Mouse (Mus musculus) lung, postnatal 14 days (tissue): ENCODE data around the gene Ogdh.
"Not testable (repeated sequence)": the region's sequence is repeated elsewhere in the genome, so short reads cannot be mapped to it uniquely, and the experiment has no call there.

Experiments
- DNase-seq: peaks from one replicate; pipeline ENCODE4 v3.0.0; 2021

The Ogdh gene

DNA sequence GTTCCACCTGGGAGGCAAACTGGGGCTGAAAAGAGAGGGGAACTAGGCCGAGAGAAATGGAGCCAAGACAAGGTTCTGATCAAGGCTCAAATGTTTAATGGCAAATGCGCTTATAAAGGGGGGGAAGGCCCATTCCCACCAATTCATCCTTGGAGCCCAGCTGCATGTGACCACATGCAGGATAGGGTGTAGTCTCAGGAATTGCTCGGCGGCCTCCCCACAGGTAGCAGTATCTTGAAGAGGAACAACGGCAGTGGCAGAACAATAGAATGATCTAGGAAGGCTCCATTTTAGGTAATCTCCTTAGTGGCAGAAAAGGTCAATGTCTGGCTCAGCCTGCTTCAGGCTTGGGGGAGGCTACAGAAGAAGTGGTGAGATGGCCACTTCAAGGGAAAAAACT is 76.6 kb downstream of the Ogdh start:
- DNase-seq, result not testable (repeated sequence)

DNA sequence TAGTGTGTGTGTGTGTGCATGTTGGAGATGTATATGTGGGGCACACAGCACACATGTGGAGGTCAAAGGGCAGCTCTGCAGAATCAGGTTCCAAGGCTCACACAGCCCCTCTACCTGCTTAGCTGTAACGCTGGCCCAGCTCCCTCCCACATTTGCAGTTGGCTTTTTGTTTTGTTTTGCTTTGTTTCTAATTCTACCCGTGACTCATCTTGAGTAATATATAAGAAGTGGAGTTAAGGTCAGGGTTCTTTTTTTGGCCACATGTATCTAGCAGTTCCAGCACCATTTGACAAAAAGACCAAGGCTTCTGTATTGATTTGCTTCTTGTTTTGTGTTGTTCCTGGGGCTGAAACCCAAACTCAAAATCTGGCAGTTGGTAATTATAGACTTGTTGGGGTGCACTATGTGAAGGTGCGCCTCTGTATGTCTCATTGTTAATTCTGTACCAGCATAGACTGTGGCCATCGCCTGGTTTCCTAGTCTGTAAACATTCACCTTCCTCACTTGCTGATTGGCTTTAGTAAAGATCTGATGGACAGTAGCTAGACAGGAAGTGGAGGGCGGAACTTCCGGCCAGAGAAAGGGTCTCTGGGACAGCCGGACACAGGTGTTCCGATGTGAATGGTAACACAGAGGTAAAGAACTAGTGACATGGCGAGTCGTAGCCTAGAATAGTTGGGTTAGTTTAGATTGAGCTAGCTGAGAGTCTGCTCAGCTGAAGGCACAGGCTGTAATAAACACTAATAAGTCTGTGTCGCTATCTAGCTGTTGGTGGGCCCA is 80.1 kb downstream of the Ogdh start:
- no peak for DNase-seq

DNA sequence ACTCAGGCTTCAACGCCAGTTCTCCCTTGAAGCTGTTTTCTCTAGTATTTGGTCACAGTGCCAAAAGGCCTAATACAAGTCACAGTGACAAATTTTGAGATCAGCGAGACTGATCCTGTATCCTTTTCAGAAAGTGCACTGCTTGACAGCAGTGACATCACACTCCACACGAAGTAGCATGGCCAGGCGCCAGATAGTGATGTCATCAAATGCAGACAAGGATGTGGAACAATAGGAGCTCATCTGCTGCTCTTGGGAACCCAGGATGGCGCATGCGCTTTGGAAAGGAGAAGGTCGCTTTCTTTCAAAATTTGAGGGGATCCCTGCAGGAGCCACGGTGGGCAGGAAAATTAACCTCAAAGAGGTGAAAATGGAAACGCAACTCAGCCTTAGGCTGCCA is 81.4 kb downstream of the Ogdh start:
- no peak for DNase-seq

DNA sequence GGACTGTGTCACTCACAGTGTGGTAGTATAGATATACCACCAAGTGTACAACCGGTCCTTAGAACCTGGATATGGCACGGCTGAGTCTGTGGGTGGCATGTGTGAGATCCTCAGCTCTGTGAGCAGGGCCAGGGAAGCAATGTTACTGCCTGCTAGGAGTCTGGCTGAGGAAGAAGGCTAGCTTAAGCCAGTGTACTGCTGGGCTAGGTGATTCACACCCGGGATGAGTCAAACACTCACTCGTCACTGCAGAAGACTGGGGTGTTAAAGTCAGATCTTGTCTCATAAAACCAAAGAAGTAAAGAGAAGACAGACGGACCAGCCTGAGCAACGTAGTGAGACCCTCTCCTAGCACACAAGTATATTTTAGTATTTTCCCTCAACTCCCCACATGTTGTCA is 89.5 kb downstream of the Ogdh start:
- no peak for DNase-seq

DNA sequence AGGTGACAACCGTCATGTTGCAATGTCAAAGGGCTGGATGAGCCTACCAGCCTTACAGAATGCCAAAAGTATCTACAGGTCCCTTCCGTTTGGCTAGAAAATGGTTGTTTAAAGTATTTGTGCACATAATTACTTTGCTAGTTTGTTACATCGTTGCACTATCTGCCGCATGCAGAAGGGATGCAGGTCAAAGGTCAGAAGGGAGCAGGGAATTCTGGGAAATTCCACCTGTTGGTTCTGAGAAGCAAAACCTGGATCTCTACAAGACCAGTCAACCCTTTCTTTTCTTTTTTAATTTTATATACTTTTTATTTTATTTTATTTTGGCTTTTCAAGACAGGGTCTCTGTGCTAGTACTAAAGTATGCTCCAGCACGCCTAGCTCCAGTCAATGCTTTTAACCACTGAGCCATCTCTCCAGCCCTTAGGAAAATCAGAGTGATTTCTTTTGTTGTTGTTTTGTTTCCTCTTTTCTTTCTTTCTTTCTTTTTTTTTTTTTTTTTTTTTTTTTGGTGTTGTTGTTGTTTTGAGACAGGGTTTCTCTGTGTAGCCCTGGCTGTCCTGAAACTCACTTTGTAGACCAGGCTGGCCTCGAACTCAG is 96.8 kb downstream of the Ogdh start:
- no peak for DNase-seq

DNA sequence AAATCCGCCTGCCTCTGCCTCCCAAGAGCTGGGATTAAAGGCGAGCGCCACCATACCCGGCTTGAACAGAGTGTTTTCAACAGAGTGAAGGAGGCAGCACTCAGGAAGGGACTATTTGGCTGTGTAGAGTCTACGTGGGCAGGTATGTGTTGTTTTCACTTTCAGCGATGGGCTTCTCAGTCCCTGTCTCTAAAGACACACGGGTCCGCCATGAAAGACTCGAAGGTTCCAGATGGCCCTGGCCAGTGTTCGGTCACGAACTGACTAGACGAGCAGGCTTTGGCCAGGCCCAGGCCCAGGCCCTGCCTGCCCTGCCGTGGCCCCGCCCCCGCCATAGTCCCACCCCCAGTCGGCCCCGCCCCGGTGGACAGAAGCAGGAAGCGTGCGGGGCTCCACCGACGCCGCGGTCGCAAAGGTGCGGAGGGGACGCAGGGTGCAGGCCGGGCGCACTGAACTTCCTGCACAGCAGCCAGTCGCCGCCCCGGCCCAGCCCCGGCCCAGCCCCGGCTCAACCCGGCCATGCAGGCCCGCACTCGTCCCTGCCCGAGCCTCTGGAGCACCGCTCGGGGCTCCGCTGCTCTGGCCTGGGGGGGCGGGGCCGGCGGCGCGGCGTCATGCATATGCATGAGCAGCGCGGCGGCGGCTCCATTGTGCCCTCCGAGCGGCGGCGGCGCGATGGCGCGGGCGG is 97.4 kb downstream of the Ogdh start, which contains the start of gene Zmiz2:
TSS of gene Zmiz2 (plus strand) at position 349 of the 688 bp plus-strand sequence.
- DNase-seq, result peak; percentile 95

DNA sequence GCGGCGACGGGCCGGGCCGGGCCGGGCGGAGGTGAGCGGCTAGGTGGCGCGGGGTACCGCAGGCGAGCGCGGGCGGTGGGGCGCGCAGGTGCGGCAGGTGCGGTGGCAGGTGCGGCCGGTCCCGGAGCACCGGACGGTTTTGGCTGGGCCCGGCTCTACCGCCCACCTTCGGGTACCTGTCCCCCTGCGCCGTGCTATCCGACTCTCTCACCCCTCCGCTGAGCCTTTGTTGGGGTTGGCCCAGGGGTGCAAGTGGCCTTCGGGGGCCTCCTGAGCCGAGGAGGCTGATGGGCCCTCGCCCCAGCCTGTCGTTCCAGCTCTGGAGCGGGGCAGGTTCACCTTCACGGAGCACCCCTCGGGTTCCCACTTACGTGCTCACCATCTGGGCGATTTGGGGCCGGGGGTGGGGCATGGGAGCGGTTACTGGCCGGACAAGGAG is 98.1 kb downstream of the Ogdh start:
- DNase-seq, result peak; percentile 13

DNA sequence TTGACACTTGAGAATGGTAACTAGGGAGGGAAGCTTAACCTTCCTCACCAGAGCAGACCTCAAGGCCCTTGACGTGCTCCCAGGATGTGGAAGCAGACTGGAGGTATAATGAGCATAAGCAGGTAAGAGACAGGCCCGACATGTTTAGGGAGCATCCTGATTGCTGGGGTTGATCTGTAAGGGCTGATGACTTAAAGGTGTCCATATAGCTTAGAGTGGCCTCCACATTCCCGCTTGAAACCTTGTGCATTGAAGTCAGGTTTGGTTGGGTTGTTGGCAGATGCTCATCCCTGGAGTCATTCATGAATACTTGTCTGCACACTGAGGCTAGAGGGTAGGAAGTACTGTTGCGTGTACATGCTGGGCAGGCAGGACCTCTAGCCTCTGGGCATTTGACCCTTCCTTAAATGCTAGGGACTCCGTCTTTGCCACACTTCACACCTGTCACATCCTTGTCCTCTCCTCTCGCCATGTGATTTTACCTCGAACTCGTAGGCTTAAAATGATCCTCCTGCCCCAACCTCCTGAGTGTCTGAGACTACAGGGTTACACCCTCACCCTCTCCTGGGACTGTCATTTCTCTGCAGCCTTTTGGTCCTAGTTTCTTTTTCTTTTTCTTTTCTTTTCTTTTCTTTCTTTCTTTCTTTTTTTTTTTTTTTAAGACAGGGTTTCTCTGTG is 99.1 kb downstream of the Ogdh start:
- DNase-seq, result no peak

DNA sequence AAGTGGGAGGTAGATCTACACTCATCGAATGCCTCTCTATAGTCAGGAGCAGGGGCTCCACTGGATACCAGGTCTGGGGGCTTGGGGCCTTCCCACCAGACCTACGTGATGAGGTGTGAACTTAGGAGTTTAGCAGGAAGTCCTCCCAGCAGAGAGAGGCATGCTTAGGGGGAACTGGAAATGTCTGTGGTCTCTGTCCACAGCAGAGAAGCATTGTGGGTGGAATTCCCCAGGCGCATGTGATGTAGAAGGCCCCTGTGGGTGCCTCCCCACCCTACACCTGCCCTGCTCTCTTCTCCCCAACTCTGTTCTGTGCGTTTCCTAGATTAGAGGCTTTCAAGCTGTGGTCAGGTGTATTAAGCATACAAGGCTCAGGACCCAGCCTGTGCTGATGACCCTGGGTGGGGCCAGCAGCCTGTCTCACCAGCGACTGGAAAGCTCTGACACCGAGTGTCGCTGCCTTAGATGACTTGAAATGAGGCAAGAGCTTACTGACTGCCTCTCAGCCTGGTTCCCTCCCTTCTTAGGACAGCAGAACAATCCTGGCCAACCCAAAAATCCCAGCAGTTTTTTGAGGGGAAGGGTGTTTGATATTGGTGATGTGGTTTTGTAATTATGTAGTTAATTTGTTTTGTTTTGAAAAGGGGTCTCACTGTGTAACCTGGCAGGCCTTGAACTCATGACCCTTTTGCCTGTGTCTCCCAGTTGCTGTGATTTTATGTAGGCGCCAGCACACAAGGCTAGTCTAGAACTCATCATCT is 100.3 kb downstream of the Ogdh start:
- DNase-seq, result no peak

DNA sequence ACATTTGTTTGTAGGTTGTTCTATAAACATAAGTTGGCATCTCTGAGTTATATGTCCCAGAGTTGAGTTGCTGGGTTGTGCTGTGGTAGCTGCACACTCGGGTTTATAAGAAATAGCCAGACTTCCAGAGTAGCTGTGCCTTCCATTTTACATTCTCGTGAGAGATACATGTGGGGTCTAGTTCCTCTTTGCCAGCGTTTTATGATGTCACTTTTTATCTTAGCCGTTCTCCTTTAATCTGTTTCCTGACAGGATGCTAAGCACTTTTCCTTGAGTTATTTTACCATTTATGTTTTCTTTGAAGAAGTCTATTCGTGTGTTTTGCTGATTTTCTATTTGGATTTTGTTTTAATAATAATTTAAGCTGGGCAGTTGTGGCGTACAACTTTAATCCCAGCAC is 101.4 kb downstream of the Ogdh start:
- no peak for DNase-seq

DNA sequence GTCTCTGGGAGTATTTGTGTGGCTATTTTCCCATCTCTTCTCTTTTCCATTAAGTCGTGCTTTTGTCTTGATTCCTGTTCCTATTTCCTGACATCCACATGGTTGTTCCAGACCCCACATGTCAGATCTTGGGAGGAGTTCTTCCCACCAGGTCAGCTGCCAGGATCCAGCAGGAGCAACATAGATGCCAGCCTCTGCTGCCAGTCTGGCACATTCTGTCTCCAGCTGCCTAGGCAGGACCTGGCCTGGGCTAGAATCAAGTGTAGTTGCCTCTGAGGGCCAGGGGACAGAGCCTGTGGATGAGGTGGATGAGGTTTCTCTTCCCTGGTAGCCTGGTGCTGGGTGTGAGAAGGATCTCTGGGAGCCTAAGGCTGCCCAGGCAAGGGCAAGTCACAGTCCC is 102.4 kb downstream of the Ogdh start:
- DNase-seq, result no peak

DNA sequence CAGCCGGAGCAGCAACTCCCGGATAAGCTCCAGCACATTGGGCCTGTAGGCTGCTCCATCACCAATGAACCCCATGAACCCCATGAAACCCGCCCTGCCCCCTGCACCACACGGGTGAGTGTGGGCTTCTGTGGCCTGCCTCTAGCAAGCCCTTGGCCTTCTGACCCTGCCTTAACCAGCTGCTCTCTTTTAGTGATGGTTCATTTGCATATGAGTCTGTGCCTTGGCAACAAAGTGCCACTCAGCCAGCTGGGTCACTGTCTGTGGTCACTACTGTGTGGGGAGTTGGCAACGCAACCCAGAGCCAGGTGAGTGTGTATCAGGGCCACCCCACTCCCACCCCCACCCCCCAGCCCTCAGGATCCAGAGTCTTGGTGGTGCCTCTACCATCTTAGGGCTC is 104.1 kb downstream of the Ogdh start:
- DNase-seq, result no peak

DNA sequence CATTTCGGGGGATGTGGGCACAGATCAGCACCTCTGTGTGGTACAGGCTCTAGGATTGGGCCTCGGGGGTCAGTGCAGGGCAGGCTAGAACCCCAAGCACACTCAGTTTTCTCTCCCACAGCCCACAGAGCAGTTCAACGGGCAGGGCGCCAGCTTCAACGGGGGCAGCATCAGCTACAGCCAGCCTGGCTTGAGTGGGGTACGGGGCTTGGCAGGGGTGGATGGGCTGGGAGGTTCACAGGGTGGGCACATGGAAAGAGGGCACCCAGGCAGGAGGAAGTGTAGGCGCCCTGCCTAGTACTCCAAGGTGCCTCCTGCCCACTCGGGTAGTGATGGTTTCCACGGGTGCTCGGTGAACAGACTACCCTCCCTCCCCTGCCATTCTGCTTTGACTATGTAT is 106.7 kb downstream of the Ogdh start:
- DNase-seq, result no peak

DNA sequence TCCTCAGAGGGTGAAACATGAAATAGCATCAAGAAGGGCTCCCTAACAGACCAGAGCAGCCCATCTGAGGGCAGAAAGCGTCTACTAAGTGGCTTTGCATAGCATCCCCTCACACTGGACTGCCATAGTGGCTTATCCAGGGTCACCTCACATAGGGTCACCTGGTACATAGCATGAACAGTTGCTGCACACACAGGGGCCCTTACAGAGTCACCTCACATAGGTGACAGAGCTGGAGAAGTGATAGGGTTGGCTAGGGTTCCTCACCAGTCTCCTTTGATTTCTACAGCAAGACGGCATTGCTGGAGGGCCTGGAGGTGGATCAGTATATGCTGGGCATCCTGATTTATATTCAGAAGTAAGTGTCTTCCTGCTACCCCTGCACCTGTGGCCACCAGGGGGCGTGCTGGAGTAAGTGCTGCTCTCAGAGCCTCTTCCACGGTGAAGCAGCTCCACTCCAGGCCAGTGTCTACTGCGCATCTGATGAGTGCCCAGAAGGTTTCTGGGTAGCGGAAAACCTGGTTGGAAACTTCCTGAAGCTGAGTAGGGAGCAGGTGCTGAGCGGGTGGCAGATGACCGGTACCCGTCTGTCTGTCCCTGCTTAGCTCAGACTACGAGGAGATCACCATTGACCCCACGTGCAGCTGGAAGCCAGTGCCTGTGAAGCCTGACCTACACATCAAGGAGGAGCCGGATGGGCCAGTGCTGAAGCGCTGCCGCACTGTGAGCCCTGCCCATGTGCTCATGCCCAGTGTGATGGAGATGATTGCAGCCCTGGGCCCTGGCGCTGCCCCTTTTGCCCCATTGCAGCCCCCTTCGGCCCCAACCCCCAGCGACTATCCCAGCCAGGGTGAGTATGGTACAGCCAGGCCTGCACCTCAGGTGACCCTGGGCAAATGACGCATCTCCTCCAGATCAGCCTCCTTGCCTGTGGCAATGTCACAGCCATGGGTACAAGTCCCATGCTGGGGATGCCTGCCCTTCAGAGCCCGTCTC is 111.4 kb downstream of the Ogdh start:
- DNase-seq, result peak; percentile 82

DNA sequence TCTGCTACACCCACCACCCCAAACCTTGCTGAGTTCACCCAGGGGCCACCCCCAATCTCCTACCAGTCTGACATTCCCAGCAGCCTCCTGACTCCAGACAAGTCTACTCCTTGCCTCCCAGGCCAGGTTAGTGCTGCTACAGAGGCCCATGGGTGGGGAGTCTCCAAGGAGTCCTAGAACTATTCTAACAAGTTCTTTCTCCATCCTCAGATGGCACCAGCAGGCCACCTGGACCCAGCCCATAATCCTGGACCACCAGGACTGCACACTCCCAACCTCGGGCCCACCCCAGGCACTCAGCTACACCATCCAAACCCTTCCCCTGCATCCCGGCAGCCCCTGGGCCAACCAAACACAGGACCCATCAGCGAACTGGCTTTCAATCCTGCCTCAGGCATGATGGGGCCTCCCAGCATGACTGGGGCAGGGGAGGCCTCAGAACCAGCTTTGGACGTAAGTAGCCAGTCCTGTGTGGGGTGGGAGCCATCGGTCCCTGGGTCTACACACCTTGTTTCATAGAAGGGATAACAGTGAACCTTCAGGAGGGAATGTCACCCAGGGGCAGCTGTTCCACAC is 112.5 kb downstream of the Ogdh start:
- no peak for DNase-seq

DNA sequence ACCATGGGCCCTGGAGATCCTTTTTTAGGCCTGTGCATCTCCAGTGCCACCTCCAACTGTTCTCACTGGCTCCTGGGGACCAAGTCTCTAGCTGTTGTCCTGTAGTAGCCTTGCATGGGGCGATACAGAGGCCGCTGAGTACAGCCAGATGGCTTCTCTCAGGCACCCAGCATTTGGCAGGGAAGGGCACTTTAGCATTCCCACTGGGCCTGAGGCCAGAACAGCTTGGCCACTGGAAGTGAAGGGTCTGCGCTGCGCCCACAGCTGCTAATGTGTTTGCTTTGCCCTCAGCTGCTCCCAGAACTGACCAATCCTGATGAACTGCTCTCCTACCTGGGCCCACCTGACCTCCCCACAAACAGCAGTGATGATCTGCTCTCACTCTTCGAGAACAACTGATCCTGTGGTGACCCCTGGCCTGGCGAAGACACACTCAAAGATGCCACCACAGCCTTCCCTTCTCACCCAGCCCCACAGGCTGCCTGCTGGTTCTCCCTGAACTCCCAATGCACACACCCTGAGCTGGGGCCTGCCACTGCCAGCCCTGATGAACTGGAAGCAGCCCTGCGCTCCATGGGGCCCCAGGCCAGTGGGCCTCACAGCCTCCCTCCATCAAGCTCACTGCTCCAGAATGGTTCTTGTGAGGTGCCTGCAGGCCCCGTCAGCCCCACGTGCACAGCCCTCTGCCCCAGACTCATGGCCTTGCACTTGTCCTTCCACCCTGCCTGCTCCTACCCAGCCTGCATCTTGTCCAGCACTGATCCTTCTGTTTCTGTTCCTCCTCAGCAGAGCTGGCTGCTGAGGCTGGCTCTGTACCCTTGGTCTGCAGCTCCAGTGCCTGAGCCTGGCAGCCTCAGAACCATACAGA is 113.5 kb downstream of the Ogdh start:
- DNase-seq, result peak; percentile 73

DNA sequence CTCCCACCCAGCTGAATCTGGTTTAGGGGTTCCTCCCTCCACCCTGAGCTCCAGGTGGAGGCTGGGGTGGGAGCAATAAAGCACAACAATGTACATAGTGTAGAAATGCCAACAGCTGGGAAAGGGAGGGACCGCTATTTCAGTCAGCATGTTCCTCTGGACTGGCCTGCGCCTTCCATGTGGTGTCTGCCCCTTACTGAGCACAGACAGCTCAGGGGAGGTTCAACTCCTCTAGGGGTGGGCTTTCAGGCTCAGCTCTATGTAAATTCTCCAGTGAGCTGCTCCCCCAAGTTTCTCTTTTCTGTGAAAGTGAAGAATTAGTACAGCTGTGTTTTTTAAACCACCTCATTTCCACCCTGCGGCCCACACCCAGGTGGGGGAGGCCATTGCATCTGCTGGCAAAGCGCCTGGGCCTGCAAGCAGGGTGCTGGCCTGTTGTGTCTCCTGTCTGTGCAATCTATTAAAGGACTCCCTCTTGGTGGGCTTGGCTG is 114.2 kb downstream of the Ogdh start:
- DNase-seq, result peak; percentile 22
